Mouse (Mus musculus) A20 (cell line): ENCODE measurements around the gene Nupr1l.
"Not testable (repeated sequence)": the region's sequence is repeated elsewhere in the genome, so short reads cannot be mapped to it uniquely, and the experiment has no call there.

Experiments
- DNase-seq: peaks from one replicate; pipeline ENCODE4 v3.0.0-alpha.2; 2011; ENCODE audit warnings: low read depth, low spot score

Gene Nupr1l

DNA sequence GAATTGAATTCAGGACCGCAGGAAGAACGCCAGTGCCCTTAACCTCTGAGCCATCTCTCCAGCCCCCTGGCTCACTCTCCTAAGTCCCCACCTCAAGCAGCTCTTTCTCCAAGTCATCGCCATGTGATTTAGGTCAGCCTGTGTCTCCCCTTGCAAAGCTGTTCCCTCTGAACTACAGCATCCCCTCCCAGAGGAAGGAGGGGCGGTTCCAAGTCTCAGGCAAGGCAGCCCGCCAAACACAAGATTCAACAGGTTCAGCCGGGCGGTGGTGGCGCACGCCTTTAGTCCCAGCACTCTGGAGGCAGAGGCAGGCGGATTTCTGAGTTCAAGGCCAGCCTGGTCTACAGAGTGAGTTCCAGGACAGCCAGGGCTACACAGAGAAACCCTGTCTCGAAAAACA lies 7.2 kb downstream of the Nupr1l start:
- not testable (repeated sequence) for DNase-seq

GRCm38 (mm10) chr5:129918065-129918651 lies 9.8 kb downstream of the Nupr1l start:
- DNase-seq = no peak

- no peak for DNase-seq
These were observed 10.4 kb downstream of the Nupr1l start for GRCm38 (mm10) chr5:129918752-129919151.

DNA sequence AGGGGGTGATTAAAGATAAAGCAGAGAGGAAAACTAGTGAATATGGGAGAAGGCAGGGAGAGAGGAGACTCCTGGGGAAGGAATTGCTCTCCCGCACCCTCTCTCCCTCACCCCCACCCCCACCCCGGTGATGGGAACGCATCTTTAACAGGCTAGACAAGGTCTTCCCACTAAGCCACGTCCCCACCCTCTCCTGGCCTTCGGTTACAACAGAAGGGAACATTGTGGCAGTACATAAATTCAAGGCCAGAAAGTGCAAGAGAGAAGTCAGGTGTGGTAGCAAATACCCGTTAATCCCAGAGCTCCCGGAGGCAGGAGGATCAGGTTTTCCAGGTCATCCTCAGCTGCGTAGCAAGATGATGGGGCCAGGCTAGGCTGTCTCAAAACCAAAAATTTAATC lies 11.0 kb downstream of the Nupr1l start:
- no peak for DNase-seq

- no peak for DNase-seq
These were observed 13.6 kb downstream of the Nupr1l start for GRCm38 (mm10) chr5:129921972-129922371.

DNA sequence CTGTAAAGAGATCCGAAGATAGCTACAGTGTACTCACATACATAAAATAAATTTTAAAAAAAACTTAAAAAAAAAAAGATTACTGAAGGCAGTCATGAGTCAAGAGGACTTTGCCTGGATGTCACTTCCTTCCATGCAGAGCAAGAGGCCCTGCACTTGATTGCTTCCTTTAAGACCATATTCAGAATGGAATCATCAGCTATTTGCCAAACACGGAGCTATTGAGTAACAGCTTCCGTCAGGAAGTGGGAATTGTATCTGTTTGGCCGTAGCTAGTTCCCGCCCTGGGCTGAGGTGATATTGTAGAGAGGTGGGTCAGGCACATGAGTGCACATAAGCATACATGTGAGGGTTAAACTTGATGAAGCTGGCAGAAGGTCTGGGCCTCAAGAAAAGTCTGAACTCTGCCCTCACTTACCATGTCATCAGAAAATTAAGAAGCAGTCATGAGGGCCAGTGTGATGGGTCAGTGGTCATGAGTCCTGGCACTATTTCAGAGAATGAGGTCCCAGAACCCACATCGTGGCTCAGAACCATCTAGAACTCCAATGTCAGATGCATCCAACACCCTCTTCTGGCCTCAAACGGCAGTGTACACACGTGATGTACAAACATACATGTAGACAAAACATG lies 16.6 kb downstream of the Nupr1l start:
- no peak for DNase-seq

DNA sequence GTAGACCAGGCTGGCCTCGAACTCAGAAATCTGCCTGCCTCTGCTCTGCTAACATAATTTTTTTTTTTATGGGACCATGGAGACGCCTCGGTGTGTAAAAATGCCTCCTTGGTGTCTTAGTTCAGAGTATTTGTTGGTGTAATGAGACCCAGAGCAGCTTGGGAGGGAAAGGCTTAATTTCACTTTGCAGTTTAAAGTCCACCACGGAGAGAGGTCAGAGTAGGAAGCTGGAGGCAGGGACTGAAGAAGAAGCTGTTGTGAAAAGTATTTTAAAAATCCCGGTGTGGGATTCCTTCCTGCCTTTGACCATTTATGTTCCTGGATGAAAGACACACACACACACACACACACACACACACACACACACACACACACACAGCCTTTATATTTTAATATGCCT lies 17.6 kb downstream of the Nupr1l start:
- DNase-seq = no peak

GRCm38 (mm10) chr5:129929924-129930855 lies 21.9 kb downstream of the Nupr1l start:
- DNase-seq = no peak

DNA sequence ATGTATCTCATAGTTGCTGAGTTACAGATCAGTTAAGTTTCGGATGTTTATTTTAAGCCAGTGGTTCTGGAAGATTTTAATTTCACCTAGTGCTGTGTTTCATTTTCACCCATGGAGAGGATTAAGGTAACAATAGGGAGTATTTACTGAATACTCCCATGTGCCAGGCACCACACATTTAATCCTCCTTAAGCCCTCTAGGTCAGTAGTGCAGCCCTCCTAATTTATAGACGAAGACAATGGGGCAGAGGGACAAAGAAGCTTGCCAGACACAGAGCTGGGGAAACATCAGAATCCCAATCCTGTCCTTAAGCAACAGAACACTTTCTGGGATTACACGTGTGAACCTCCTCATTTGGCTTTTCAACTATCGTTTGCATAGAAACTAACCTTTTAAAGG lies 28.6 kb downstream of the Nupr1l start:
- DNase-seq = no peak

GRCm38 (mm10) chr5:129940281-129940680 lies 31.9 kb downstream of the Nupr1l start:
- DNase-seq = no peak

- DNase-seq = no peak
These were observed 32.6 kb downstream of the Nupr1l start for GRCm38 (mm10) chr5:129940736-129941494.

DNA sequence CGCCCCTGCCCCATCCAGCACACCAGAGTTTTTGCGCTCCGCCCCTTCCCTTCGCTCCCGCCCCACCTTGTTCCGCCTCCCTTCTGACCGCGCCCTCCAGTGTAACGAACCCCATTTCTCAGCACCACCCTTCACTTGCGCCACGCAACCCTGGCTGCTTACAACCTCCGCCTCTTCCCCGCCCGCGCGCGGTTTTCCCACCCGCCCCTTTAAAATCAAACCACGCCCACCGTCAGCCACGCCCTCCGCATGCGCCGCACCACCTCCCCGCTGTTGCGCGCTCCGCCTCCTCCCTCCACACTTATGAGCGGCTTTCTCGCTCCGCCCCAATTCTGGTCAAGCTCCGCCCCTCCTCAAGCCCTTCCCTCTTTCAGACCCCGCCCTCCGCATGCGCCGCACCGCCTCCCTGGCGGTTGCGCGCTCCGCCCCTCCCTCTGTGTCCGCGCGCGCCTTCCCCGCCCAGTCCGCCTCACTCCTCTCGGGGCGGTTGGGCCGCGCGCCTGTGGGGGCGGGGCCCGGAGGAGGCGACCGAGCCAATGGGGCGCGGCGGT lies 33.2 kb downstream of the Nupr1l start, which contains the start of gene Vkorc1l1:
Vkorc1l1 (plus strand) TSS at position 476 of the 551 bp plus-strand sequence.
- DNase-seq = peak; percentile 99

GRCm38 (mm10) chr5:129942073-129942939 lies 34.0 kb downstream of the Nupr1l start:
- DNase-seq = peak; percentile 68

DNA sequence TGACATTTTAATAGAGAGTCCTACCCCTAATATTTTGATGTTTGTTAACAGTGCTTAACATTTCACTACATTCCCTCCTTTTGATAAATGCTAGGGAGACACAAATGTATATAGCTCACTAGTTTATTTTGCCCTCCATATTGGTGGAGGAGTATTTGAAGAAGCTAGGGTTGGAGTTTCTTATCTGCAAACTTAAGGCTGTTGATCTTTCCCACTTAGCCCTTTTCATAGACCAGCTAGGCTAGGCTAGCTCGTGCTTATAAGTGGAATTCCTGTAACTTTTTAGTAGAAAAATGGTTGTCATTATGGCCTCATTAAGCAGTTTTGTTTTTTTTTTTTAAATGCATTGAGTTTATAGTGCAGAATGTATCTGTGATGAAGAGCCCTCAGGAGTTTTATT lies 35.1 kb downstream of the Nupr1l start:
- no peak for DNase-seq

- DNase-seq = peak; percentile 67
These were observed 39.2 kb downstream of the Nupr1l start for GRCm38 (mm10) chr5:129947528-129948033.

DNA sequence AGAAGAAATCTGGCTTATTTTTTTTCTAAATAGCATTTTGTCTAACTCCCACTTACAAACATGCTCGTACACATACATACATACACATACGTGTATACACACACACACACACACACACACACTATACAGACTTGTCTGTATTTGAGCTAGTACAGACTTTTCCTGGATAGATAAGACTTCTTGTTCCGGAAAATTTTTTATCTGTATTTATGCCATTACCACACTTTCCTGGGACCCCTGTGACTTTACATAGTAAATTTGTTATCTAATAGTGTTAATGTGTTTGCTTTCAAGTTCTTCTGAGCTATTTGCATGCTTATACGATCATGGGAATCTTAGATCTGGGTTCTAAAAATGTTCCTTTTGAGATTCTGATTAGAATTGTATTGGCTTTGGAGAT lies 43.8 kb downstream of the Nupr1l start:
- no peak for DNase-seq

GRCm38 (mm10) chr5:129954473-129955254 lies 46.3 kb downstream of the Nupr1l start:
- DNase-seq = no peak

GRCm38 (mm10) chr5:129955792-129956191 lies 47.5 kb downstream of the Nupr1l start:
- DNase-seq = no peak

GRCm38 (mm10) chr5:129963224-129963623 lies 54.9 kb downstream of the Nupr1l start:
- DNase-seq = no peak
